Mouse (Mus musculus) kidney, adult 18-20 months (tissue): ENCODE measurements around the gene Atg7.
A peak's percentile ranks its signal among the peaks of the same experiment; 100 is the strongest.

Source experiments
- DNase-seq: peaks from one replicate; pipeline ENCODE4 v3.0.0; 2021

The Atg7 gene

DNA sequence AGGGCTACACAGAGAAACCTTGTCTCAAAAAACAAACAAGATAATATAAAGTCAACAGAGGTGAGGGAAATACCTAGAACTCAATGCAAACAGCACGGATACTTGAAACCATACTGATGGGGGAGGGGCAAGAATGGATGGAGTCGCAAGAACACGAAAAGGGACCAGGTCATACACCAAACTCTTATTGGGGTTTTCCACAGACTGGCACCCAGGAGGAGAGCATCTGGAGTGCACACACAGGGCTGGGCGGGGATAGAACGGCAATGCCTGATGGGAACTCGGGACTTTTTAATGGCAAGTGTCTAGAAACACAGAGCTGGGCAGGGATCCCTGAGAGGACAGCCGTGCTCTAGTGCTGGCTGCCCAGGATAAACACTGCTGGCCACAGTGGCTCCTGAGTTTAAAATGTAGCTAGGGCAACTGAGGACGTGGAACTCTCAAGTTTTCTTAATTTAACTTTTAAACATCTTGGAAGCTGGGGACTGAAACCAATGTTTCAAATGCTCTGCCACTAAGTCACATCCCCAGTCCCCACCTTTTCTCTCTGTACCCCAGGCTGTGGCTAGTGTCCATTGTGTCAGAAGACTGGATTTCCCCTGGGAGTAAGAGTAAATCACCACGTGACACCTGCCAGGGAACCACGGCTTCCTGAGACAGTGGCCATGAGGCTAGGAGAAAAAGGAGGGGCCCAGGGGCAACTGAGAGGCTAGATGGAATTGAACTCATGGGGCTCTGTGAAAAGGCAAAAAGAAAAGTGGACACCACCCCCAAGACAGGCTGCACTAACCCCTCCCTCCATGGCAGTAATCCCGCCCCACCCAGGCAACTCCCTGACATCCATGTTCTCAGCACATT lies 243.8 kb downstream of the Atg7 start:
- DNase-seq = peak; percentile 48

GRCm38 (mm10) chr6:114888922-114889321 lies 246.0 kb downstream of the Atg7 start:
- DNase-seq = peak; percentile 87

- peak; percentile 39 for DNase-seq
Measured at GRCm38 (mm10) chr6:114889971-114890370, 247.1 kb downstream of the Atg7 start.

DNA sequence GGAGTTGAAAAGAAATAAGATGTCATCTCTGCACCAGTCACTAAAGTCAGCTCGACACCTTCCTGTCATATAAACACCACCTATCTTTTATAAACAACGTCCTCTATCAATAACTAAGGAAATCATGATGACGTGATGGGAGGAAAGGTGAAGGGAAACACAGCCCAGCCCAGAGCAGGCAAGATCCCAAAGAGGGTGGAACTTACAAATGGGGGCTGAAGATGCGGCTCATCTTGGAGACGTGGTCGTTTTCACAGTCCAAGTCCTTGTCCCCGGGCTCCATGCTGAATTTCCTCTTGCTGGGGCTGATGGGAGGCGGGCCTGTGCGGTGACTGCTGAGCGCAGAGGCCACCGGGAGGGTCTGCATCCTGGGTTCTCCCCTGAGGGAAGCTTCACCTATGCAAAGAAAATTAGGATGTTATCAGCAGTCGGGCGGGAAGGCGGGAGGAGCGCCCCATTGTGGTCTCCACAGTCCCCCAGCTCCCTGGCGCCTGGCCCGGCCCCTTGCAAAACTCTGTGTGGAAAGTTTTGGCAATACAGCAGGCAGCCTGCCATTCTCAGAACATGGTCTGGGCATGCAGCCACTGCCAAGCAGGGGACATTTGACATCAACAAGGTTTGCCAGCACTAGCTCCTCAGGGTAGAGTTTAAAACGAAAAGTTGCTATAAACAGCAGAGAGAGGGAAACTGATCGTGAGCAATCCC lies 247.7 kb downstream of the Atg7 start:
- peak; percentile 91 for DNase-seq

GRCm38 (mm10) chr6:114891272-114891671 lies 248.4 kb downstream of the Atg7 start:
- peak; percentile 21 for DNase-seq

- DNase-seq = no peak
Measured at GRCm38 (mm10) chr6:114891771-114892170, 248.9 kb downstream of the Atg7 start.

- peak; percentile 34 for DNase-seq
Measured at GRCm38 (mm10) chr6:114892363-114892762, 249.5 kb downstream of the Atg7 start.

DNA sequence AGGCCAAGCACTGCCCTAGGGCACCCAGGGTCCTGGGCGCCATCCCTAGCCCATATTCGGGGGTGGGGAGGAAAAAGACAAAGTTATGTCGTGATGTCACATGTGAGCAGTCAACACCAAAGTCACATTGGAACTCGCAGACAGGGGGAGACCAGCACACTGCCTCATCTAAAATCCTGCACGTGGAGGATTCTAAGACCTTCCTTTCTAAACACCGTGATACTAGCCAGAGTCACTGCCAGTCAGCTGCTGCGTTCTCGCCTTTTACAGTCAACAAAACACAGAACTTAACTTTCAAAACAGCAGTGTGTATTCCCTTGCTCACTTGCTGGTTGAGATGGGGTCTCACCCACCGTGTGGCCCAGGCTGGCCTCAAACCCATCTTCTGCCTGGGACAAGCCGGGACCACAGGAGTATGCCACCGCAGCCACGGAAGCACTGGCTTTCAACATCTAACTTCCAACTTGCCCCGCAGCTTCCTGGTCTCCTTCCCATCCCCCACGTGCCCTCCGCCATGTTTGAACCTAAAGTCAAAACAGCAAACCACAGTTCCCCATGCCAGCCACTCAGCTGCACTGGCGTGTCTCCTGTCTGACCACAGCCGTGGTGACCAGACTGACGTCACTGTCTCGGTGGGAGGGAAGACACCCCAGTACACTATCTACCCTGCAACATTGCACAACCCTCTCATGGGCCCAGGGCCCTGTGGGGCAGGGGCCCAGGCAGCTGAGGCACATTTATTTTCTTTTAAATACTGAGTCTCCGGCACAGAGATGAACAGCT lies 250.7 kb downstream of the Atg7 start:
- DNase-seq = peak; percentile 49

GRCm38 (mm10) chr6:114894548-114895106 lies 251.7 kb downstream of the Atg7 start:
- DNase-seq = no peak

DNA sequence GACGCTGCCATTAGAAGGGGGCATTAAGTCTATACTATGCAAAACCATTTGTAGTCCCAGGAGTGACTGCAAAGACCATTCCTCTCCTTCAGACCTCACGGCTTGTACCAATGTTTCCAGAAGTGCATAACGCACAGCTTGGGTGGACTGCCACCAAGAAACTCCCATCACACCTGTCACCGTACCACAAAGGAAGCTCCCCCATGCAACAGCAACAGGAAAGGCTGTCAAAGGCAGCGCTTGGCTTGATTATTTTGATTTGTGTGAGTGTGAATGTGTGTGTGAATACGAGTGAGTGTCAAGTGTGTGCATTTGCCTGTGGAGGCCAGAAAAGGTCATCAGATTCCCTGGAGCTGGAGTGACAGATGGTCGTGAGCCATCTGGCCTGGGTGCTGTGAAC lies 252.3 kb downstream of the Atg7 start:
- DNase-seq = no peak

GRCm38 (mm10) chr6:114896281-114896680 lies 253.4 kb downstream of the Atg7 start:
- no peak for DNase-seq

GRCm38 (mm10) chr6:114898949-114899348 lies 256.1 kb downstream of the Atg7 start:
- DNase-seq = no peak

- no peak for DNase-seq
Measured at GRCm38 (mm10) chr6:114899652-114900051, 256.8 kb downstream of the Atg7 start.

DNA sequence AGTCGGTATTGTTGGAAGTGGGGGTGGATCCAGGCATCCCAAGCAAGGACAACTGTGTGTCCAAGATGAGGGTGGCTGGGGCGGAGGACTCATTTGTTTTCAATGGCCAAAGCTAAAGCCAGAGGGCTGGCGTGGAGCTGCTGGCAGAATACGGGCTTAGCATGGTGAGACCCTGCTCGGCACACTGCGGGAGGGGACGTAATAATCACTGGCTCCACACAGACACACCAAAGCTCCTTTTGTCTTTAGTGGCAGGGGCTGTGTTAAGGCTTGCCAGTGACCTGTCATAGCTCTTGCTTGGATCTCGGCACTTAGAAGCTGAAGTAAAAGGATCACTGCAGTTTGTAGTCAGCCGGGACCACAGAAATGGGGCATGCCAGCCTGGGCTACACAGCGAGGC lies 257.3 kb downstream of the Atg7 start:
- no peak for DNase-seq

DNA sequence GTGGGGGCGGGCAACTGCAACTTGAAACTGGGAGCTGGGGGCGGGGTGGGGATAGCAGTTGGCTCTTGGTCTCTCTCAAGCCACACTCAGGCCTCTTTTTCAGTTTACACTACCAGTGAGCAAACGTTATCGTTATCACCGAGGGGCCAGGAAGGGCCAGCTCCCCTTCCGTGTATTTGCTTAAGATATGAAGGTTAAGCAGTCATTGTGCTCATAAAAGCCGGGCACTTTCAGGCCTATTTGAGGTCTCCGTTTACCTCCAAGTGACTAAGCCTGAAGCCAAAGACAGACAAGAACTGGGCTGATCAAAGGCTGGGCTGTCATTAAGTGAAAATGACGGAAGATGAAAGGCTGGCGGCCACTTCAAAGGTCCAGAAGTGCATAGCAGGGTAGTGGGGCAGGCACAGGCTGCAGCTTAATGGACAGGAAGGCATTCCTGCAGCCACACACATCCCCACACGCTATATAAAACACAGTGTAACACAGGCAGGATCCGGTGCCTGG lies 258.5 kb downstream of the Atg7 start:
- DNase-seq = peak; percentile 17

- DNase-seq = no peak
Measured at GRCm38 (mm10) chr6:114901921-114902320, 259.0 kb downstream of the Atg7 start.

- DNase-seq = no peak
Measured at GRCm38 (mm10) chr6:114904233-114904632, 261.3 kb downstream of the Atg7 start.

DNA sequence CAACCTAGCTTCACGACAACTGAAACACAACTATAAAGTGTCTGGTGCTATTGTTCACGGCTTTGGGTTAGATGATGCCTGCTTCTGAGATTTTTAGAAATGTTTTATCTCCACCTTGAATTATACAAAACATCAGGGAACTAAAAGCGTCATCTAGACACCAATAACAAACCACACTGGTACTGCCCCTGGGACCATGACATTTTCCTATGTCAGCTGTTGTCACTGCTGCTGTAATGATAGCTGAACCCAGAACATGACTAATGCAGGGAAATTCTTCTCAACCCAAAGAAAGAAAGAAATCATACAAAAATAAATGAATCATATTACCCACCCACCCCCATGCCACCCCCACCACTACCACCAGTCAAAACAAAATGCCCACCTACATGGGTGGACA lies 261.9 kb downstream of the Atg7 start:
- DNase-seq = no peak

DNA sequence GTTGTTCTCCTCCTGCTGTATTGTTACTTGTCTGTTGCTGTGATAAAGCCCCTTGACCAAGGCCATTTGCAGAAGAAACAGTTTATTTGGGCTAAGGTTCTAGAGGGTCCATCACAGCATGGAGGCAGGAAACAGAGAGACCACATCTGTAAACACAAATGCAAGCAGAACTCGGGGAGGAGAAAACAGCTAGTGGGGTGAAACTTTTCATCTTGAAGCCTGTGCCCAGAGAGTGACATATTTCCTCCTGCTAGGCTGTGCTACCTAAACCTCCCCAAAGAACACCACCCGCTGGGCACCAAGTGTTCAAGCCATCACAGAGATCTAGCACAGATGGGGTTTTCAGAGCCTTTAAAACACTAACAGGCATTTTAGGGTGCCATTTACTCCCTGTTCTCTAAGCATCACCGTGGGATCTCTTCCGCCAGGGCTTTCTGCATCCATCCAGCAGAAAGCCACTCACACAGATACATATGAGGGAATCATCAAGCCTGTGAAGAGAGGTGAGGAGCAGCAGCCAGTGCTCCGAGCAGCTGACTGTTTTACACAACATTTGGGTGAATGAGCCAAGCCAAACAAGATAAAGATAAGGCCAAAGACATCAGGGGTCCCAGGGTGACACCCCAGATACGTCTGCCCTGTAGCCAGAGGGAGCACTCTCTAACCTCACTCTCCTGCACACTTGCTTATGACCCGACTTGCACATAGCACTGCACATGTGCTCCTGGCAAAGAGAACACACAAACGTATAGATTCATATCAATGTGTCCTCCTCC lies 262.5 kb downstream of the Atg7 start:
- DNase-seq = no peak

DNA sequence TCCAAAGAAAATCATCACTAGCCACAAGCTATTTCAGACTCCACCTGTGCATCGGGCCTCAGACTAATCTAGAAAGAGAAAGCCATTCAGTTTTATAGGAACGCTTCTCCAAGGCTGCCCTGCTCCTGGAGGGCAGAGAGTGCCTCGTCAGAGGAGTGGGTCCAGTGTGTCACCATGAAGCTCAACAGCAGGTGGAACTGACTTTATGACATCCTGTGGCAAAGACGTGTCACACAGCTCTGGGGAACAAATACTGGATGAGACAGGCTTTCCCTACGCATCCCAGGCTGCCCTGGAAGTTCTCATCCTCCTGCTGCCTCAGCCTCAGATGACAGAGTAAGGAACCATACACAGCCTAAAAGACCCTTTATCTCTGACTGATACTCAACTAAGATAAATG lies 263.3 kb downstream of the Atg7 start:
- DNase-seq = no peak

GRCm38 (mm10) chr6:114907459-114907858 lies 264.6 kb downstream of the Atg7 start:
- DNase-seq = no peak

- no peak for DNase-seq
Measured at GRCm38 (mm10) chr6:114909801-114910200, 266.9 kb downstream of the Atg7 start.
